Mouse (Mus musculus) megakaryocyte, embryonic 14.5 days (primary cell): ENCODE measurements around the gene Rad51ap2.

Source experiments
- FLI1 ChIP-seq: IDR thresholded peaks from 2 replicates; pipeline ENCODE4 v1.6.1; 2012; ENCODE audit warnings: low read length, inconsistent platforms, mixed read lengths
- GATA1 ChIP-seq: IDR thresholded peaks from 3 replicates; pipeline ENCODE4 v1.6.1; 2012; ENCODE audit warnings: mixed read lengths, low read length, inconsistent platforms, borderline replicate concordance

GRCm38 (mm10) chr12:11407679-11408078 lies 48.2 kb upstream of the Rad51ap2 start:
- TF ChIP-seq GATA1 (no peak), FLI1 (no peak)
